ENCODE assay signal across 9 mouse cellular contexts in genomic region chr2:115385207-115386168, GRCm38 (mm10).
DNase-seq lines count a peak whose midpoint lies in the region; ATAC-seq and TF ChIP-seq lines count a peak whose summit lies in the region.
"Had no signal": no experiment of that assay in that cellular context is flagged by ENCODE, and none has a peak within 500 bp of the region (broad histone marks: within the 10 kb centered on the region; RNA-seq: fewer than 3 reads in every experiment).

No protein-coding gene starts in this region.

- WGBS in hindbrain, embryonic 16.5 days, result 46% methylated on average over 16 of the region's 16 CpGs

- intact Hi-C loops in gastrocnemius, adult 2 months (cut with DNase I), result no loop called here

- no peak; the same call in 1 of the 2 replicates for ATAC-seq in hindbrain, embryonic 16.5 days

- H3K27me3 ChIP-seq in hindbrain, embryonic 16.5 days (replicated peaks; ENCODE audit: control insufficient read depth, insufficient read depth, low read length), result no peaks in the 10 kb centered on the region

- no peak overlapping the region for H3K9ac ChIP-seq in hindbrain, embryonic 16.5 days (ENCODE audit: low read depth, low read length)

- TF ChIP-seq CTCF in gastrocnemius, adult 2 months (IDR thresholded peaks at IDR 0.05), result no peak

- H3K36me3 ChIP-seq in hindbrain, embryonic 16.5 days (ENCODE audit: control insufficient read depth, insufficient read depth, low read length), result no peaks in the 10 kb centered on the region

- DNase-seq in gastrocnemius, adult 2 months, result no peak
- no peak for DNase-seq in gastrocnemius, postnatal 25 days
- DNase-seq in adrenal gland, postnatal 36 days, result peak; percentile 15 to 33
- DNase-seq in kidney, adult 18-20 months, result peak; percentile 34
- peak; percentile 10 to 41 for DNase-seq in lung, postnatal 4 days
- DNase-seq in cerebellum, adult 11-12 months, result no peak
- DNase-seq in layer of hippocampus, adult 8-10 months (ENCODE audit: low spot score in 2 of 2), result no peak
- DNase-seq: layer of hippocampus, adult 9-11 months had no signal

- H3K4me3 ChIP-seq in gastrocnemius, adult 2 months, result peak overlapping the region; percentile 13; the same call in 1 of the 2 replicates
- no peak overlapping the region for H3K4me3 ChIP-seq in hindbrain, embryonic 16.5 days (ENCODE audit: low read length)

- peak overlapping the region; percentile 4; the same call in 1 of the 2 replicates for H3K27ac ChIP-seq in gastrocnemius, adult 2 months
- H3K27ac ChIP-seq in hindbrain, embryonic 16.5 days (ENCODE audit: low read depth, low read length), result no peak overlapping the region

- H3K4me1 ChIP-seq in hindbrain, embryonic 16.5 days (ENCODE audit: control insufficient read depth, insufficient read depth, low read depth, low read length), result peaks cover 9% of the 10 kb centered on the region

- H3K4me2 ChIP-seq in hindbrain, embryonic 16.5 days (ENCODE audit: low read length), result no peak overlapping the region

- no peaks in the 10 kb centered on the region for H3K9me3 ChIP-seq in hindbrain, embryonic 16.5 days (ENCODE audit: control insufficient read depth, low read length)

Comparison
In these comparisons a context has a peak if more than half of its experiments do, and no peak if none do; other contexts are left out.
1. DNase-seq: peak in adrenal gland, postnatal 36 days (2 of 2), kidney, adult 18-20 months (single experiment) and lung, postnatal 4 days (2 of 2); none in gastrocnemius, adult 2 months (single experiment), gastrocnemius, postnatal 25 days (single experiment), cerebellum, adult 11-12 months (single experiment) and layer of hippocampus, adult 8-10 months (0 of 2).